Mouse (Mus musculus): Measurements from ENCODE around the gene Rassf7. TPM values are rescaled to one million over a fixed set of nuclear protein-coding genes. Genes with fewer than 3 reads are reported as not detected.

Gene Rassf7
- polyA plus RNA-seq, 1 experiment from 2014 or later, result 15.3 TPM

- H3K4me2 ChIP-seq, result no peak overlapping the region
- peaks cover 38% of the 10 kb centered on the region for H3K36me3 ChIP-seq
- no peaks in the 10 kb centered on the region for H3K9me3 ChIP-seq
- no peak overlapping the region for H3K4me3 ChIP-seq
- 88% methylated on average over 3 of the region's 3 CpGs for WGBS
- peaks cover 21% of the 10 kb centered on the region for H3K4me1 ChIP-seq
- no peak overlapping the region for H3K27ac ChIP-seq (replicated peaks)
- no peak overlapping the region for H3K9ac ChIP-seq
- H3K27me3 ChIP-seq (replicated peaks), result no peaks in the 10 kb centered on the region
- no peak for ATAC-seq (ENCODE audit: extremely low read depth, insufficient number of reproducible peaks, low FRiP score, low TSS enrichment)
These were observed 26.9 kb upstream of the Rassf7 start for GRCm38 (mm10) chr7:141188733-141189132.

DNA sequence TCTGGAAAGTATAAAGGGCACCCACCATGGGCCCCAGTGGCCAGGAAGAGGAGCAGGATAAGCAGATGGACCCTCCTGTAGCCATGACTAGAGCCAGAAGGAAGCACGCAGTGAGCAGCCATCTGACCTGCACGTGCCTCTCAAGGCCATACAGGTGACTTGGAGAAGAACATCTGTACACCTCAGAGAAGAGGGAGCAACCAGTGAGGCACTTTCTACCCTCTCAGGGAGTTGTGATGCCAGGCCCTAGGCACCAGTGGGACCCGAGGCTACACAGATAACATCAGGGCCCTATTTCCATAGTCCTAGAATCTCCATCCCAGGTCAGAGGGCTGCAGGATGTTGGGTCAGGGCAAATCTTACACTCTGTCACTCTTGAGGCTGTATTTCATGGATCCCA, 25.4 kb upstream of the Rassf7 start:
- H3K4me3 ChIP-seq, result no peak overlapping the region
- H3K36me3 ChIP-seq, result peaks cover 38% of the 10 kb centered on the region
- H3K9ac ChIP-seq, result no peak overlapping the region
- no peak for ATAC-seq (ENCODE audit: extremely low read depth, insufficient number of reproducible peaks, low FRiP score, low TSS enrichment)
- peaks cover 25% of the 10 kb centered on the region for H3K4me1 ChIP-seq
- H3K27ac ChIP-seq (replicated peaks), result no peak overlapping the region
- H3K27me3 ChIP-seq (replicated peaks), result no peaks in the 10 kb centered on the region
- H3K9me3 ChIP-seq, result no peaks in the 10 kb centered on the region
- no peak overlapping the region for H3K4me2 ChIP-seq
- 84% methylated on average over 3 of the region's 3 CpGs for WGBS

DNA sequence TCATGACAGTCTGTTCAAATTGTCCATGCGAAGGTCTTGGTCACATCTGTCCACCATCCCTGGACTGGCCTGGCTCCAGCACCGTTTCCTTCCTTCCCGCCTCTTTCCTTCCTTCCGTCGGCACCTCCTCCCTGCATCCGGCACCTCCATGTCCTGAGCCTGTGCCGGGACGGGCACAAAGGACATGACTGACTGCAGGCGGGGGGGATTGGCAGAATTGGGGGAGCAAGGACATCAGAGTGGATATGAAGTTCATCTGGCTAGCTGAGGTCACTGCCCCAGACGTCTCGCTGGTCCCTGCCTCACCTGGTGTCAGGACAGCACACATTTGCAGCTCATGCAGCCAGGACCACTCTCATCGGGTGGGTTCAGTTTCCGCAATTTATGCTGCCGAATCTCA, 24.6 kb upstream of the Rassf7 start:
- Histone ChIP-seq H3K4me2 (no peak overlapping the region), H3K9ac (no peak overlapping the region), H3K4me3 (no peak overlapping the region), H3K9me3 (no peaks in the 10 kb centered on the region), H3K4me1 (peaks cover 29% of the 10 kb centered on the region), H3K27ac (replicated peaks) (no peak overlapping the region), H3K27me3 (replicated peaks) (no peaks in the 10 kb centered on the region), H3K36me3 (peaks cover 38% of the 10 kb centered on the region)
- ATAC-seq (ENCODE audit: extremely low read depth, insufficient number of reproducible peaks, low FRiP score, low TSS enrichment), result no peak
- WGBS, result 77% methylated on average over 14 of the region's 14 CpGs

DNA sequence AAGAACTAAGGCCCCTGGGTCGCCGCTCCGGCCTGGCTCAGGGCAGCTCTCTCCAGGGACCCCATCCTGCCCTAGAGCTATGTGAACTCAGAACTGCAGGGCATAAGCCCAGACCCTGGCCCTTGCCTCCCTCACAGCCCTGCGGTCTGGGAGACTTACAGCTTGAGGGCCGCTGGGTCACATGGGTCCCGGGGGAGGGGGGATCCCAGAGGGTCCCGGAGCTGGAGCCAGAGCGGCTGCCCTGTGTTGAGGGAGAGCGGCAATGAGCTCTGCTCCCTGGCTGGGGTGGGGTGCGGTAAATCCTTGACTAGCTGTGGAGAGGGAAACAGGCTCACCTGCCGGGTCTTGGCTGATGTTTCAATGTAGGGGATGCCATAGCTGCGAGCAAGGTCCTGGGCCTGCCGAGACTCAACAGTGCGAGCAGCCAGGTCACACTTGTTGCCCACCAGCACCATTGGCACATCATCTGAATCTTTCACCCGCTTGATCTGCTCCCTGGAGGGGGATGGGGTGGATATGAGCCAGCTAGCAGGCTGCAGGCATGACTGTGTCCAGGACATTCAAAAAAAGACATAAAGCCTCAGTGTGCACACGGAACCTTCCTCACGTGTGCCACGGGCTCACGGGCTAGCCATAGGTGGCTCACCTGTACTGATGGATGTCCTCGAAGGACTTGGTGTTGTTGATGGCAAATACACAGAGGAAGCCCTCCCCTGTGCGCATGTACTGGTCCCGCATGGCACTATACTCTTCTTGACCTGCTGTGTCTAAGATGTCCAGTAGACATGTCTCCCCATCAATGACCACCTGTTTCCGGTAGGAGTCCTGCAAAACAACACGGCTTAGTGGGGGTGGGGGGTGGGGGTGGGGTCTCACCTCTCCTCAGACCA, 23.6 kb upstream of the Rassf7 start:
- ATAC-seq (ENCODE audit: extremely low read depth, insufficient number of reproducible peaks, low FRiP score, low TSS enrichment), result no peak
- Histone ChIP-seq H3K4me1 (peaks cover 29% of the 10 kb centered on the region), H3K4me2 (peak overlapping the region; percentile 93), H3K4me3 (0 out of 2 replicates have a peak overlapping the region, but pooled peaks have one; percentile 86), H3K9ac (peak overlapping the region; percentile 97), H3K9me3 (no peaks in the 10 kb centered on the region), H3K27ac (replicated peaks) (no peak overlapping the region), H3K36me3 (peaks cover 38% of the 10 kb centered on the region), H3K27me3 (replicated peaks) (no peaks in the 10 kb centered on the region)
- WGBS, result 90% methylated on average over 24 of the region's 24 CpGs

DNA sequence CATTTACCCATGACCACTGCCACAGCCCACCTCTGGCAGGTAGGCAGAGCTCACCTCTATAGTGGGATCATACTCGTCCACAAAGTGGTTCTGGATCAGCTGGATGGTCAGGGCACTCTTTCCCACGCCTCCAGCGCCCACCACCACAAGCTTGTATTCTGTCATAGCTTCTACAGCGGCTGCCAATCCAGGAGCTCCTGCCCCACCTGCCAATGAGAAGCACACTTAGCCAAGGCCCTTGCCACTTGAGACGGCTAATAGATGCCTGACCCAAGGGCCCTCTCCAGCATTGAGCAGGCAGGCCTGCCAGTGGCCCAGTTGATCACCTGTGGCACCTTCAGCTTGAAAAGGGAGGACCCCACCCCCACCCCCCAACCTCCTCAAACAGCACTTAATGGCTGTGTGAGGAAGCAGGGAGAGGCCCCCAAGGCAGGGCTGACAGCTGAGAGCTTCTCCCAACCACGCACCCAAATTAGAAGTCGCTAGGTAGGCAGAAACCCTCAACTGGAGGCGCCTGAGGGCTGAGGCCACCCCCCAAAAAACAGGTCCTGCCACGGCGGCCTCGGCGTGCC, 22.8 kb upstream of the Rassf7 start:
- 32% methylated on average over 12 of the region's 12 CpGs for WGBS
- Histone ChIP-seq H3K9ac (peak overlapping the region; percentile 97), H3K36me3 (peaks cover 38% of the 10 kb centered on the region), H3K4me2 (peak overlapping the region; percentile 93), H3K27ac (replicated peaks) (peak overlapping the region; percentile 80), H3K27me3 (replicated peaks) (no peaks in the 10 kb centered on the region), H3K9me3 (no peaks in the 10 kb centered on the region), H3K4me3 (peak overlapping the region; percentile 86), H3K4me1 (peaks cover 29% of the 10 kb centered on the region)
- ATAC-seq (ENCODE audit: extremely low read depth, insufficient number of reproducible peaks, low FRiP score, low TSS enrichment), result no peak

DNA sequence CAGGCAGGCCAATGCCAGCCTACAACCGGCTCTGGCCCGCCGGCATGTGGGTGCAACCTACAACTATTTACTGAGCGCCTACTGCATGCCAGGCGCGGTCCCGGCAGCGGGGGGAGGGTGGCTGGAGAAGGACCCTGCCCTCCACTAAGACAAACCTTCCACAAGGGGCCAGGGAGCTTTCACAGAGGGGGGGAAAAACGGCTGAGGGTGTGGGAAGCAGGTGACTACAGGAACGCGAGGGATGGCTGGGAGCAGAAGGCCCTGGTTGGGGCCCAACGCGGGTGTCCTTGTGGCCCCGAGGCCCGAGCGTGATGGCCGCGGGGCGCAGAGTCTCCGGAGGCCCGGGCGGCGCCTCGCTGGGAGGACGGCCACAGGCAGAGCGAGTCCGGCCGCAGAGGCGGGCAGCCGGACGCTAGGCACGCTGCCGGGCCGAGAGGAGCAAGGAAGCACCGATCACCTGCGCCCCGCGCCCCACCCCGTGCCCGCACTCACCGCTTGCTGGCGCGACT, 22.3 kb upstream of the Rassf7 start:
- Histone ChIP-seq H3K36me3 (peaks cover 38% of the 10 kb centered on the region), H3K9ac (peak overlapping the region; percentile 97), H3K4me2 (peak overlapping the region; percentile 93), H3K27me3 (replicated peaks) (no peaks in the 10 kb centered on the region), H3K27ac (replicated peaks) (peak overlapping the region; percentile 80), H3K9me3 (no peaks in the 10 kb centered on the region), H3K4me1 (peaks cover 29% of the 10 kb centered on the region), H3K4me3 (peak overlapping the region; percentile 86)
- WGBS, result 1% methylated on average over 43 of the region's 43 CpGs
- ATAC-seq (ENCODE audit: extremely low read depth, insufficient number of reproducible peaks, low FRiP score, low TSS enrichment), result 0 out of 2 replicates have a peak, but pooled peaks have one; percentile 0

- Histone ChIP-seq H3K4me2 (peak within 1 kb of the TSS; percentile 93), H3K4me3 (peak within 1 kb of the TSS; percentile 86), H3K4me1 (peaks cover 29% of the 10 kb centered on the region), H3K9me3 (no peaks in the 10 kb centered on the region), H3K9ac (peak within 1 kb of the TSS; percentile 97), H3K27ac (replicated peaks) (peak within 1 kb of the TSS; percentile 80), H3K36me3 (peaks cover 35% of the 10 kb centered on the region), H3K27me3 (replicated peaks) (no peaks in the 10 kb centered on the region)
- peak; percentile 96 for ATAC-seq (ENCODE audit: extremely low read depth, insufficient number of reproducible peaks, low FRiP score, low TSS enrichment)
- under 1% methylated on average over 38 of the region's 39 CpGs for WGBS
These were observed 21.7 kb upstream of the Rassf7 start, which contains the start of the genes Hras and Lrrc56 for GRCm38 (mm10) chr7:141193948-141194347. TSS of gene Hras (minus strand) at chr7:141194005. TSS of gene Lrrc56 (plus strand) at chr7:141194157.

DNA sequence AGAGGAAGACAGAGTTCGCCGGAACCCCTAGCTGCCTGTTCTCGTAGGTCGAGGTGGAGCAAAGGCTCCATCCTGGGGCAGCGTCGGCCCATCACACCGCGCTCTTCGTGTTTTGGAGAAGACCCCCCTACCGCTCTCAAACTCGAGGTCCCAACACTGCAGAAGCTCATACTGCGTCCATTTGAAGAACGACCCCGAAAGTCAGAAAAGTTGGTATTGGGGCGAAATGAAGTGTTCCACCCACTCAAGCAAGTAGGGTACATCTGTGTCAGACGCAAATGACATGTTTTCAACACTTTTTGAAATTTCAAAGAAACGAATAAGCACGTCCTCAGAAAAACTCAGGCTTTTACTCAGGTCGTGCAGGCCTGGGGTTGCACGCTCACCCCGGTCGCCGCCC, 21.3 kb upstream of the Rassf7 start:
- H3K9me3 ChIP-seq, result no peaks in the 10 kb centered on the region
- WGBS, result under 1% methylated on average over 23 of the region's 23 CpGs
- H3K27ac ChIP-seq (replicated peaks), result peak overlapping the region; percentile 60
- H3K36me3 ChIP-seq, result peaks cover 31% of the 10 kb centered on the region
- H3K27me3 ChIP-seq (replicated peaks), result no peaks in the 10 kb centered on the region
- H3K4me3 ChIP-seq, result peak overlapping the region; percentile 86
- peak overlapping the region; percentile 72 for H3K9ac ChIP-seq
- H3K4me1 ChIP-seq, result peaks cover 29% of the 10 kb centered on the region
- peak overlapping the region; percentile 93 for H3K4me2 ChIP-seq
- no peak for ATAC-seq (ENCODE audit: extremely low read depth, insufficient number of reproducible peaks, low FRiP score, low TSS enrichment)

GRCm38 (mm10) chr7:141194830-141195229, 20.8 kb upstream of the Rassf7 start:
- no peak for ATAC-seq (ENCODE audit: extremely low read depth, insufficient number of reproducible peaks, low FRiP score, low TSS enrichment)
- WGBS, result under 1% methylated on average over 28 of the region's 28 CpGs
- Histone ChIP-seq H3K4me3 (peak overlapping the region; percentile 86), H3K36me3 (peaks cover 26% of the 10 kb centered on the region), H3K4me2 (peak overlapping the region; percentile 93), H3K27me3 (replicated peaks) (no peaks in the 10 kb centered on the region), H3K27ac (replicated peaks) (peak overlapping the region; percentile 60), H3K4me1 (peaks cover 29% of the 10 kb centered on the region), H3K9me3 (no peaks in the 10 kb centered on the region), H3K9ac (peak overlapping the region; percentile 72)

DNA sequence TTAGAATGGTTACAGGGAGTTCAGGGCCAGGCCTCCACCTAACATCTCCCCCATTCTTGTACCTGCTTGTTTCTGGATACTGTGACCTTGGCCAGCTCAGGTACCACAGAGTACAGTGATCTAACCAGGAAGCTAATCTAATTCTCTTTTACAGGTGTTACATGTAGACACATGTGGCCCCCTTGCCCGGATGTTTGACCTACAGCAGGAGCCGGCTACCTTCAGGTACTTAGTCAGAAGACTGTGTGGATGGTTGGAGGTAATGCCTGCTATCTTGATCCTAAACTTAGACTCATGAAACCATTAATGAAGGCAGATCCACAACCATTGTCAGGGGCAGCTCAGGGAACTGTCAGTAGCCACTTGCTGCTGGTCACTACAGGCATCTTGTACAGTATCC, 19.9 kb upstream of the Rassf7 start:
- Histone ChIP-seq H3K4me1 (peaks cover 29% of the 10 kb centered on the region), H3K9ac (no peak overlapping the region), H3K4me2 (no peak overlapping the region; the same call in 1 of the 2 replicates), H3K9me3 (no peaks in the 10 kb centered on the region), H3K27ac (replicated peaks) (no peak overlapping the region), H3K36me3 (peaks cover 17% of the 10 kb centered on the region), H3K4me3 (no peak overlapping the region), H3K27me3 (replicated peaks) (no peaks in the 10 kb centered on the region)
- ATAC-seq (ENCODE audit: extremely low read depth, insufficient number of reproducible peaks, low FRiP score, low TSS enrichment), result no peak
- 87% methylated on average over 2 of the region's 2 CpGs for WGBS

DNA sequence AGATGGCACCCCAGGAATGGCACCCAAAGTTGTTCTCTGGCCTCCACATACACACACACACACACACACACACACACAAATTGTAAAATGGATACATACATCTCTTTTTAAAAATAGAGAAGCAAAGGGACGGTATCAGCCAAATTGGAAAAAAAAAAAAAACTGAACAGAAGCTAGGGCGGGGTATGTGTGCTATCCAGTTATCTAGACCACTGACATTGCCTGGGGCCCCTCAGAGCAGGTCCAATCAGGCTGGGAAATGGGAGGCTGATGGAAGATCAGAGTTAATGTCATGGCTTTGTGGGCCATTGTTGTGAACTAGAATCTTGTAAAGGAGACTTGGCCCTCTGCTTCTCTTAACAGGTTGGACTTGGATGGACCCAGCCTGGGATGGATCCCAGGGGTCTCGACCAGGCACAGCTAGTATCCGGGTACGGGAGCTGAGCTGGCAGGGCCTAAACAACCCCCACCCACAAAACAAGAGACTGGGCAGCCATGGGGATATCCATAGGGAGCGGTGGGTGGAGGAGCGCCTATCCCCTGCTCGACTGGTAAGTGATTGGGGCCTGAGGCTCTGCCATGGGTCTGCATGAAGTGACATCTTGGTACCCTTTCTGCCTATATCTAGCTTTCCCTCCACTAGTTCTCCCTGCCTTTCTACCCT, 18.9 kb upstream of the Rassf7 start:
- peaks cover 23% of the 10 kb centered on the region for H3K4me1 ChIP-seq
- no peak for ATAC-seq (ENCODE audit: extremely low read depth, insufficient number of reproducible peaks, low FRiP score, low TSS enrichment)
- H3K27me3 ChIP-seq (replicated peaks), result no peaks in the 10 kb centered on the region
- H3K27ac ChIP-seq (replicated peaks), result no peak overlapping the region
- no peak overlapping the region for H3K4me2 ChIP-seq
- no peak overlapping the region for H3K4me3 ChIP-seq
- 76% methylated on average over 8 of the region's 8 CpGs for WGBS
- H3K36me3 ChIP-seq, result peaks cover 7% of the 10 kb centered on the region
- H3K9ac ChIP-seq, result no peak overlapping the region
- no peaks in the 10 kb centered on the region for H3K9me3 ChIP-seq

Data from heart, embryonic 13.5 days (tissue).